Mouse (Mus musculus) fat pad, adult 2 months (tissue): ENCODE results near the gene Mpnd.

Source experiments
- DNase-seq: peaks from one replicate; pipeline ENCODE4 v3.0.0-alpha.2; 2011; ENCODE audit warnings: low read depth, low spot score; ENCODE audit errors: extremely low read depth

The Mpnd gene

GRCm38 (mm10) chr17:55977301-55977700 is 28.2 kb upstream of the Mpnd start:
- DNase-seq, result no peak

GRCm38 (mm10) chr17:55986030-55986961 is 19.2 kb upstream of the Mpnd start, which contains the start of gene Fsd1:
Gene Fsd1, plus strand, starts transcription at chr17:55986509.
- no peak for DNase-seq

GRCm38 (mm10) chr17:55990278-55990898 is 15.1 kb upstream of the Mpnd start:
- no peak for DNase-seq

GRCm38 (mm10) chr17:55996007-55996406 is 9.5 kb upstream of the Mpnd start:
- no peak for DNase-seq

GRCm38 (mm10) chr17:55999794-56000499 is 5.6 kb upstream of the Mpnd start:
- no peak for DNase-seq

- DNase-seq, result no peak
These were observed 2.5 kb upstream of the Mpnd start for GRCm38 (mm10) chr17:56003000-56003399.

GRCm38 (mm10) chr17:56006956-56007355 is 1.4 kb downstream of the Mpnd start:
- no peak for DNase-seq

- no peak for DNase-seq
These were observed 2.2 kb downstream of the Mpnd start for GRCm38 (mm10) chr17:56007444-56008355.

- DNase-seq, result peak; percentile 65
These were observed 3.0 kb downstream of the Mpnd start for GRCm38 (mm10) chr17:56008356-56009087.

- DNase-seq, result peak; percentile 45
These were observed 3.8 kb downstream of the Mpnd start for GRCm38 (mm10) chr17:56009088-56009961.

- no peak for DNase-seq
These were observed 4.4 kb downstream of the Mpnd start for GRCm38 (mm10) chr17:56009962-56010240.

- DNase-seq, result no peak
These were observed 4.7 kb downstream of the Mpnd start for GRCm38 (mm10) chr17:56010255-56010654.

GRCm38 (mm10) chr17:56010681-56011080 is 5.2 kb downstream of the Mpnd start:
- no peak for DNase-seq

GRCm38 (mm10) chr17:56011441-56011840 is 5.9 kb downstream of the Mpnd start:
- no peak for DNase-seq

- DNase-seq, result no peak
These were observed 9.8 kb downstream of the Mpnd start for GRCm38 (mm10) chr17:56015293-56015692.

GRCm38 (mm10) chr17:56016382-56016781 is 10.9 kb downstream of the Mpnd start:
- no peak for DNase-seq

GRCm38 (mm10) chr17:56016793-56017785 is 11.6 kb downstream of the Mpnd start:
- no peak for DNase-seq

GRCm38 (mm10) chr17:56017848-56018247 is 12.3 kb downstream of the Mpnd start:
- no peak for DNase-seq
